Mouse (Mus musculus) intestine, postnatal 0 days (tissue): ENCODE results near the gene Epn2. TPM values are rescaled to one million over a fixed set of nuclear protein-coding genes. Genes with fewer than 3 reads are reported as not detected.
A peak's percentile ranks its signal among the peaks of the same experiment; 100 is the strongest.
"Not testable (repeated sequence)": the region's sequence is repeated elsewhere in the genome, so short reads cannot be mapped to it uniquely, and the experiment has no call there.

ENCODE experiments used
- ATAC-seq: fragments of 200-750 bp; cut with Nextera tagmentation; 2 replicates; pipeline ENCODE4 v1.8.0; 2017; ENCODE audit warnings: mild to moderate bottlenecking, moderate TSS enrichment, moderate library complexity
- H3K27ac ChIP-seq: fragments of 300-500 bp; sonication (generic); 2 replicates; pipeline ENCODE4 v1.5.1; 2014; ENCODE audit warnings: mild to moderate bottlenecking, low read depth, low read length, moderate library complexity
- H3K27me3 ChIP-seq: fragments of 300-500 bp; sonication (generic); replicated peaks from 2 replicates; pipeline ENCODE4 v1.6.1; 2014; ENCODE audit warnings: low read length, mixed read lengths; ENCODE audit not compliant: control insufficient read depth, insufficient read depth
- H3K36me3 ChIP-seq: fragments of 300-500 bp; sonication (generic); 2 replicates; pipeline ENCODE4 v1.6.1; 2014; ENCODE audit warnings: mild to moderate bottlenecking, moderate library complexity; ENCODE audit not compliant: control insufficient read depth, insufficient read depth
- H3K4me1 ChIP-seq: fragments of 300-500 bp; sonication (generic); replicated peaks from 2 replicates; pipeline ENCODE4 v1.6.1; 2014; ENCODE audit warnings: antibody characterized with exemption, low read length, mixed read lengths; ENCODE audit not compliant: control insufficient read depth, insufficient read depth
- H3K4me2 ChIP-seq: fragments of 300-500 bp; sonication (generic); replicated peaks from 2 replicates; pipeline ENCODE4 v1.6.1; 2014; ENCODE audit warnings: low read depth, mild to moderate bottlenecking, moderate library complexity
- H3K4me3 ChIP-seq: fragments of 300-500 bp; sonication (generic); 2 replicates; pipeline ENCODE4 v1.5.1; 2014; ENCODE audit warnings: low read depth, low read length
- H3K9ac ChIP-seq: fragments of 300-500 bp; sonication (generic); 2 replicates; pipeline ENCODE4 v1.6.1; 2014; ENCODE audit warnings: mild to moderate bottlenecking, low read depth, low read length
- H3K9me3 ChIP-seq: fragments of 300-500 bp; sonication (generic); 2 replicates; pipeline ENCODE4 v1.6.1; 2016; ENCODE audit warnings: mixed run types; ENCODE audit not compliant: control insufficient read depth
- CTCF ChIP-seq: sonication (generic); IDR thresholded peaks from 2 replicates; pipeline ENCODE4 v1.5.1; 2016; ENCODE audit warnings: low read depth, mild to moderate bottlenecking, control low read depth, antibody characterized with exemption, moderate library complexity
- WGBS: fragments of 180-500 bp; shearing (Covaris S2); extraction: QIAGEN DNeasy Blood & Tissue Kit; methylation state at CpG from one replicate; pipeline ENCODE4 v1.1.7; 2014; 5-methylcytosine and 5-hydroxymethylcytosine counted together
- polyA plus RNA-seq: library from polyadenylated mRNA; unstranded; fragments of >200 nt; fragmentation: Nextera tagmentation; extraction: Ambion mirVana; gene quantifications from 2 replicates; pipeline ENCODE4 v1.2.1, GENCODE M21; 2015

The Epn2 gene
- polyA plus RNA-seq, 1 experiment from 2014 or later = 13.5 TPM

- Histone ChIP-seq H3K27ac (no peak overlapping the region), H3K4me2 (no peak overlapping the region), H3K4me1 (no peaks in the 10 kb centered on the region), H3K4me3 (no peak overlapping the region), H3K36me3 (no peaks in the 10 kb centered on the region), H3K9ac (no peak overlapping the region), H3K27me3 (no peaks in the 10 kb centered on the region), H3K9me3 (no peaks in the 10 kb centered on the region)
- no peak for TF ChIP-seq CTCF
- 90% methylated on average over 6 of the region's 6 CpGs for WGBS
- ATAC-seq = no peak
These were observed 4.6 kb upstream of the Epn2 start for GRCm38 (mm10) chr11:61584096-61584495.

- H3K9ac ChIP-seq, H3K27me3 ChIP-seq, ATAC-seq, H3K4me1 ChIP-seq, H3K27ac ChIP-seq, H3K4me2 ChIP-seq, H3K4me3 ChIP-seq, H3K36me3 ChIP-seq, H3K9me3 ChIP-seq: not testable (repeated sequence)
- 87% methylated on average over 4 of the region's 5 CpGs for WGBS
These were observed 3.3 kb upstream of the Epn2 start for GRCm38 (mm10) chr11:61582808-61583207.

- no peak overlapping the region for H3K9ac ChIP-seq
- ATAC-seq = no peak
- no peaks in the 10 kb centered on the region for H3K4me1 ChIP-seq
- 0 out of 2 replicates have a peak overlapping the region, but pooled peaks have one; percentile 83 for H3K27ac ChIP-seq
- H3K9me3 ChIP-seq = no peaks in the 10 kb centered on the region
- no peaks in the 10 kb centered on the region for H3K27me3 ChIP-seq
- no peak for TF ChIP-seq CTCF
- H3K4me2 ChIP-seq = peak overlapping the region; percentile 100
- WGBS = 71% methylated on average over 7 of the region's 7 CpGs
- peak overlapping the region; percentile 86 for H3K4me3 ChIP-seq
- no peaks in the 10 kb centered on the region for H3K36me3 ChIP-seq
These were observed 443 bp upstream of the Epn2 start for GRCm38 (mm10) chr11:61579878-61580381.

GRCm38 (mm10) chr11:61578541-61578982, 925 bp downstream of the Epn2 start:
- H3K27ac ChIP-seq = peak overlapping the region; percentile 83
- H3K9me3 ChIP-seq = no peaks in the 10 kb centered on the region
- 4% methylated on average over 17 of the region's 17 CpGs for WGBS
- TF ChIP-seq CTCF = no peak
- H3K4me1 ChIP-seq = no peaks in the 10 kb centered on the region
- H3K27me3 ChIP-seq = no peaks in the 10 kb centered on the region
- no peak for ATAC-seq
- H3K9ac ChIP-seq = peak overlapping the region; percentile 81
- peak overlapping the region; percentile 86 for H3K4me3 ChIP-seq
- no peaks in the 10 kb centered on the region for H3K36me3 ChIP-seq
- H3K4me2 ChIP-seq = peak overlapping the region; percentile 100

GRCm38 (mm10) chr11:61577991-61578390, 1.5 kb downstream of the Epn2 start:
- peak overlapping the region; percentile 86 for H3K4me3 ChIP-seq
- no peak for TF ChIP-seq CTCF
- 22% methylated on average over 5 of the region's 5 CpGs for WGBS
- no peaks in the 10 kb centered on the region for H3K4me1 ChIP-seq
- no peaks in the 10 kb centered on the region for H3K36me3 ChIP-seq
- no peak overlapping the region for H3K9ac ChIP-seq
- H3K27me3 ChIP-seq = no peaks in the 10 kb centered on the region
- ATAC-seq = no peak
- H3K9me3 ChIP-seq = no peaks in the 10 kb centered on the region
- H3K27ac ChIP-seq = no peak overlapping the region
- H3K4me2 ChIP-seq = peak overlapping the region; percentile 100

GRCm38 (mm10) chr11:61577349-61577748, 2.1 kb downstream of the Epn2 start:
- Histone ChIP-seq H3K9me3 (no peaks in the 10 kb centered on the region), H3K36me3 (no peaks in the 10 kb centered on the region), H3K4me2 (peak overlapping the region; percentile 100; the same call in 1 of the 2 replicates), H3K9ac (no peak overlapping the region), H3K27ac (no peak overlapping the region), H3K4me3 (0 out of 2 replicates have a peak overlapping the region, but pooled peaks have one; percentile 86), H3K4me1 (no peaks in the 10 kb centered on the region), H3K27me3 (no peaks in the 10 kb centered on the region)
- ATAC-seq = no peak
- no peak for TF ChIP-seq CTCF

- WGBS = 83% methylated on average over 4 of the region's 4 CpGs
- no peak overlapping the region for H3K4me3 ChIP-seq
- TF ChIP-seq CTCF = no peak
- H3K36me3 ChIP-seq = no peaks in the 10 kb centered on the region
- ATAC-seq = no peak
- H3K9me3 ChIP-seq = no peaks in the 10 kb centered on the region
- no peak overlapping the region for H3K9ac ChIP-seq
- no peak overlapping the region for H3K27ac ChIP-seq
- H3K27me3 ChIP-seq = no peaks in the 10 kb centered on the region
- no peak overlapping the region for H3K4me2 ChIP-seq
- H3K4me1 ChIP-seq = no peaks in the 10 kb centered on the region
These were observed 6.2 kb downstream of the Epn2 start for GRCm38 (mm10) chr11:61573266-61573665.
